Comparison of ENCODE assay signal across 16 mouse cellular contexts in genomic region chr2:164956195-164956594, GRCm38 (mm10).
"Had no signal": no experiment of that assay in that cellular context is flagged by ENCODE, and none has a peak within 500 bp of the region (broad histone marks: within the 10 kb centered on the region; RNA-seq: fewer than 3 reads in every experiment).

No protein-coding gene starts in this region.

- DNase-seq: lung, adult 18-20 months; lung, embryonic 14.5 days; lung, postnatal 10 days; lung, postnatal 4 days; midbrain, embryonic 14.5 days; right cerebral cortex, postnatal 14 days; spleen, adult 18-20 months; thymus, adult 18-20 months; thymus, postnatal 14 days; thymus, postnatal 36 days had no signal

- H3K4me2 ChIP-seq: lung, embryonic 14.5 days; midbrain, embryonic 12.5 days; neural tube, embryonic 13.5 days; neural tube, embryonic 15.5 days had no signal

- H3K27ac ChIP-seq: midbrain, embryonic 10.5 days; midbrain, embryonic 12.5 days; neural tube, embryonic 13.5 days; neural tube, embryonic 15.5 days had no signal

- H3K4me3 ChIP-seq: midbrain, embryonic 10.5 days; midbrain, embryonic 12.5 days; myocyte; neural tube, embryonic 13.5 days; neural tube, embryonic 15.5 days had no signal

- H3K36me3 ChIP-seq: midbrain, embryonic 10.5 days; midbrain, embryonic 12.5 days; neural tube, embryonic 13.5 days; neural tube, embryonic 15.5 days had no signal

- H3K9me3 ChIP-seq: midbrain, embryonic 12.5 days; neural tube, embryonic 13.5 days; neural tube, embryonic 15.5 days had no signal

- H3K9ac ChIP-seq: lung, embryonic 14.5 days; midbrain, embryonic 12.5 days; neural tube, embryonic 13.5 days; neural tube, embryonic 15.5 days had no signal

- ATAC-seq: midbrain, embryonic 16.5 days had no signal
